Mouse (Mus musculus): Measurements from ENCODE around the gene Vim. TPM values are rescaled to one million over a fixed set of nuclear protein-coding genes. Genes with fewer than 3 reads are reported as not detected.
"Not testable (repeated sequence)": the region's sequence is repeated elsewhere in the genome, so short reads cannot be mapped to it uniquely, and the experiment has no call there.

The Vim gene
- polyA plus RNA-seq, 1 experiment = 95.7 TPM

- H3K27me3 ChIP-seq (ENCODE audit: control insufficient read depth, insufficient read depth, low read length) = no peaks in the 10 kb centered on the region
- H3K36me3 ChIP-seq (ENCODE audit: control insufficient read depth, insufficient read depth, low read length) = no peaks in the 10 kb centered on the region
- no peak overlapping the region for H3K27ac ChIP-seq (ENCODE audit: control insufficient read depth, insufficient read depth, low read depth, low read length)
- no peak overlapping the region for H3K4me3 ChIP-seq (ENCODE audit: control insufficient read depth, low read depth, low read length)
- peaks cover 5% of the 10 kb centered on the region for H3K4me1 ChIP-seq (ENCODE audit: control insufficient read depth, insufficient read depth, low read length)
- TF ChIP-seq CTCF (IDR thresholded peaks at IDR 0.05; ENCODE audit: control insufficient read depth, insufficient read depth, insufficient replicate concordance, low read depth, low read length) (no peak), POLR2A (IDR thresholded peaks at IDR 0.05; ENCODE audit: control insufficient read depth, low read depth, low read length) (no peak)
Observed at GRCm38 (mm10) chr2:13577399-13577798, 3.7 kb downstream of the Vim start.

GRCm38 (mm10) chr2:13578473-13579152 lies 4.9 kb downstream of the Vim start:
- Histone ChIP-seq H3K4me3 (ENCODE audit: control insufficient read depth, low read depth, low read length) (no peak overlapping the region), H3K27ac (ENCODE audit: control insufficient read depth, insufficient read depth, low read depth, low read length) (no peak overlapping the region), H3K36me3 (ENCODE audit: control insufficient read depth, insufficient read depth, low read length) (no peaks in the 10 kb centered on the region), H3K27me3 (ENCODE audit: control insufficient read depth, insufficient read depth, low read length) (no peaks in the 10 kb centered on the region), H3K4me1 (ENCODE audit: control insufficient read depth, insufficient read depth, low read length) (peaks cover 2% of the 10 kb centered on the region)
- no peak for TF ChIP-seq CTCF (IDR thresholded peaks at IDR 0.05; ENCODE audit: control insufficient read depth, insufficient read depth, insufficient replicate concordance, low read depth, low read length)
- no peak for TF ChIP-seq POLR2A (IDR thresholded peaks at IDR 0.05; ENCODE audit: control insufficient read depth, low read depth, low read length)

- Histone ChIP-seq H3K36me3 (ENCODE audit: control insufficient read depth, insufficient read depth, low read length) (no peaks in the 10 kb centered on the region), H3K4me3 (ENCODE audit: control insufficient read depth, low read depth, low read length) (no peak overlapping the region), H3K27ac (ENCODE audit: control insufficient read depth, insufficient read depth, low read depth, low read length) (no peak overlapping the region), H3K4me1 (ENCODE audit: control insufficient read depth, insufficient read depth, low read length) (no peaks in the 10 kb centered on the region; the same call in none of the 2 replicates), H3K27me3 (ENCODE audit: control insufficient read depth, insufficient read depth, low read length) (no peaks in the 10 kb centered on the region)
- TF ChIP-seq POLR2A (IDR thresholded peaks at IDR 0.05; ENCODE audit: control insufficient read depth, low read depth, low read length) (no peak), CTCF (IDR thresholded peaks at IDR 0.05; ENCODE audit: control insufficient read depth, insufficient read depth, insufficient replicate concordance, low read depth, low read length) (no peak)
Observed at GRCm38 (mm10) chr2:13579315-13579714, 5.6 kb downstream of the Vim start.

GRCm38 (mm10) chr2:13579991-13580390 lies 6.3 kb downstream of the Vim start:
- no peaks in the 10 kb centered on the region for H3K36me3 ChIP-seq (ENCODE audit: control insufficient read depth, insufficient read depth, low read length)
- H3K27me3 ChIP-seq (ENCODE audit: control insufficient read depth, insufficient read depth, low read length) = no peaks in the 10 kb centered on the region
- no peak overlapping the region for H3K27ac ChIP-seq (ENCODE audit: control insufficient read depth, insufficient read depth, low read depth, low read length)
- TF ChIP-seq CTCF (IDR thresholded peaks at IDR 0.05; ENCODE audit: control insufficient read depth, insufficient read depth, insufficient replicate concordance, low read depth, low read length) = no peak
- no peak for TF ChIP-seq POLR2A (IDR thresholded peaks at IDR 0.05; ENCODE audit: control insufficient read depth, low read depth, low read length)
- no peaks in the 10 kb centered on the region; the same call in none of the 2 replicates for H3K4me1 ChIP-seq (ENCODE audit: control insufficient read depth, insufficient read depth, low read length)
- H3K4me3 ChIP-seq (ENCODE audit: control insufficient read depth, low read depth, low read length) = no peak overlapping the region

- TF ChIP-seq POLR2A (IDR thresholded peaks at IDR 0.05; ENCODE audit: control insufficient read depth, low read depth, low read length) = no peak
- H3K36me3 ChIP-seq (ENCODE audit: control insufficient read depth, insufficient read depth, low read length) = no peaks in the 10 kb centered on the region
- no peaks in the 10 kb centered on the region for H3K27me3 ChIP-seq (ENCODE audit: control insufficient read depth, insufficient read depth, low read length)
- no peak overlapping the region for H3K4me3 ChIP-seq (ENCODE audit: control insufficient read depth, low read depth, low read length)
- no peak overlapping the region for H3K27ac ChIP-seq (ENCODE audit: control insufficient read depth, insufficient read depth, low read depth, low read length)
- H3K4me1 ChIP-seq (ENCODE audit: control insufficient read depth, insufficient read depth, low read length) = no peaks in the 10 kb centered on the region; the same call in none of the 2 replicates
Observed at GRCm38 (mm10) chr2:13582184-13582583, 8.5 kb downstream of the Vim start.

GRCm38 (mm10) chr2:13583746-13584145 lies 10.0 kb downstream of the Vim start:
- not testable (repeated sequence) for H3K27ac ChIP-seq (ENCODE audit: control insufficient read depth, insufficient read depth, low read depth, low read length); H3K4me3 ChIP-seq (ENCODE audit: control insufficient read depth, low read depth, low read length); H3K27me3 ChIP-seq (ENCODE audit: control insufficient read depth, insufficient read depth, low read length); H3K36me3 ChIP-seq (ENCODE audit: control insufficient read depth, insufficient read depth, low read length); H3K4me1 ChIP-seq (ENCODE audit: control insufficient read depth, insufficient read depth, low read length)

GRCm38 (mm10) chr2:13593328-13593727 lies 19.6 kb downstream of the Vim start:
- Histone ChIP-seq H3K36me3 (ENCODE audit: control insufficient read depth, insufficient read depth, low read length) (no peaks in the 10 kb centered on the region), H3K4me1 (ENCODE audit: control insufficient read depth, insufficient read depth, low read length) (no peaks in the 10 kb centered on the region), H3K27me3 (ENCODE audit: control insufficient read depth, insufficient read depth, low read length) (no peaks in the 10 kb centered on the region), H3K27ac (ENCODE audit: control insufficient read depth, insufficient read depth, low read depth, low read length) (no peak overlapping the region), H3K4me3 (ENCODE audit: control insufficient read depth, low read depth, low read length) (no peak overlapping the region)
- TF ChIP-seq POLR2A (IDR thresholded peaks at IDR 0.05; ENCODE audit: control insufficient read depth, low read depth, low read length) (no peak), CTCF (IDR thresholded peaks at IDR 0.05; ENCODE audit: control insufficient read depth, insufficient read depth, insufficient replicate concordance, low read depth, low read length) (no peak)

Measured in testis, adult 2 months (tissue).